Mouse (Mus musculus) CH12.LX (cell line): Measurements from ENCODE around the gene Gfod2. TPM values are rescaled to one million over a fixed set of nuclear protein-coding genes. Genes with fewer than 3 reads are reported as not detected.

ENCODE experiments used
- DNase-seq: peaks from one replicate; pipeline ENCODE4 v3.0.0-alpha.2; 2013; ENCODE audit errors: extremely low read depth
- H3K27ac ChIP-seq: 2 replicates; pipeline ENCODE4 v1.5.1; 2012; ENCODE audit warnings: low read depth, mild to moderate bottlenecking, control low read depth, moderate library complexity; ENCODE audit not compliant: insufficient read depth
- H3K27me3 ChIP-seq: replicated peaks from 2 replicates; pipeline ENCODE3; 2012; ENCODE audit warnings: inconsistent platforms
- H3K36me3 ChIP-seq, 2 experiments: replicated peaks in 1 of 2; 2 replicates each; pipeline versions ENCODE3 to v1.6.1; 2012; ENCODE audit warnings: inconsistent platforms in 1 of 2, low read length in 1 of 2, mild to moderate bottlenecking in 1 of 2, mixed read lengths in 1 of 2, moderate library complexity in 1 of 2; ENCODE audit not compliant: control insufficient read depth in 1 of 2, insufficient read depth in 1 of 2
- H3K4me1 ChIP-seq, 2 experiments: 2 replicates each; pipeline ENCODE4 v1.6.1; 2012; ENCODE audit warnings: inconsistent platforms in 1 of 2, moderate library complexity in 1 of 2; ENCODE audit not compliant: insufficient read depth in 2 of 2, control insufficient read depth in 1 of 2
- H3K4me2 ChIP-seq: 2 replicates; pipeline ENCODE4 v1.6.1; 2012; ENCODE audit warnings: low read depth, mild to moderate bottlenecking, control low read depth; ENCODE audit not compliant: poor library complexity, insufficient read depth, severe bottlenecking
- H3K4me3 ChIP-seq, 3 experiments: fragments of 150-350 bp in 1 of 3; sonication (generic) in 1 of 3; replicated peaks in 1 of 3; 2 replicates each; pipeline versions ENCODE3 to v1.5.1; 2011 to 2012; ENCODE audit warnings: low read depth in 2 of 3, low read length in 2 of 3, mild to moderate bottlenecking in 2 of 3, moderate library complexity in 2 of 3, control low read depth in 1 of 3, improper control_type of control experiment in 1 of 3, inconsistent platforms in 1 of 3, mixed read lengths in 1 of 3; ENCODE audit not compliant: poor library complexity in 1 of 3
- H3K79me2 ChIP-seq: replicated peaks from 2 replicates; pipeline ENCODE4 v1.6.1; 2012; ENCODE audit warnings: mild to moderate bottlenecking, moderate library complexity; ENCODE audit not compliant: control insufficient read depth, poor library complexity, insufficient read depth, severe bottlenecking; ENCODE audit errors: extremely low read depth
- H3K9ac ChIP-seq: 2 replicates; pipeline ENCODE4 v1.6.1; 2012; ENCODE audit warnings: low read depth, mild to moderate bottlenecking, control low read depth, moderate library complexity; ENCODE audit not compliant: insufficient read depth
- H3K9me3 ChIP-seq: replicated peaks from 2 replicates; pipeline ENCODE3; 2012; ENCODE audit warnings: low read length, inconsistent platforms, mixed read lengths
- EP300 ChIP-seq: IDR thresholded peaks from 2 replicates; pipeline ENCODE4 v1.6.1; 2011; ENCODE audit warnings: low read length, improper control_type of control experiment
- ETS1 ChIP-seq: conservative IDR thresholded peaks from 2 replicates; pipeline ENCODE4 v1.6.1; 2012; ENCODE audit warnings: low read depth, mild to moderate bottlenecking, inconsistent platforms, low read length, improper control_type of control experiment, moderate library complexity
- GABPA ChIP-seq: IDR thresholded peaks from 2 replicates; pipeline ENCODE4 v1.6.1; 2012; ENCODE audit warnings: low read depth, low read length, improper control_type of control experiment, inconsistent platforms; ENCODE audit not compliant: insufficient replicate concordance
- HCFC1 ChIP-seq: IDR thresholded peaks from 2 replicates; pipeline ENCODE4 v1.6.1; 2012; ENCODE audit warnings: low read depth, mild to moderate bottlenecking, inconsistent platforms, low read length, improper control_type of control experiment
- IRF4 ChIP-seq: IDR thresholded peaks from 2 replicates; pipeline ENCODE4 v1.6.1; 2014; ENCODE audit warnings: low read depth, mild to moderate bottlenecking, inconsistent platforms, low read length, improper control_type of control experiment
- KAT2A ChIP-seq: IDR thresholded peaks from 2 replicates; pipeline ENCODE4 v1.6.1; 2012; ENCODE audit warnings: low read length, improper control_type of control experiment, inconsistent platforms; ENCODE audit not compliant: insufficient replicate concordance
- MYC ChIP-seq: IDR thresholded peaks from 2 replicates; pipeline ENCODE4 v1.6.1; 2011; ENCODE audit warnings: low read depth, mild to moderate bottlenecking, improper control_type of control experiment, low read length
- NELFE ChIP-seq: IDR thresholded peaks from 2 replicates; pipeline ENCODE4 v1.6.1; 2011; ENCODE audit warnings: low read depth, low read length, improper control_type of control experiment
- RAD21 ChIP-seq: IDR thresholded peaks from 2 replicates; pipeline ENCODE4 v1.6.1; 2011; ENCODE audit warnings: low read depth, mild to moderate bottlenecking, low read length, improper control_type of control experiment, moderate library complexity
- SIN3A ChIP-seq: IDR thresholded peaks from 2 replicates; pipeline ENCODE4 v1.6.1; 2012; ENCODE audit warnings: low read length, improper control_type of control experiment, inconsistent platforms
- SMC3 ChIP-seq: IDR thresholded peaks from 2 replicates; pipeline ENCODE4 v1.6.1; 2011; ENCODE audit warnings: low read depth, low read length, improper control_type of control experiment
- TBP ChIP-seq: conservative IDR thresholded peaks from 2 replicates; pipeline ENCODE4 v1.6.1; 2011; ENCODE audit warnings: low read depth, low read length, improper control_type of control experiment
- TCF12 ChIP-seq: IDR thresholded peaks from 2 replicates; pipeline ENCODE4 v1.6.1; 2014; ENCODE audit warnings: low read depth, mild to moderate bottlenecking, inconsistent platforms, low read length, improper control_type of control experiment
- UBTF ChIP-seq: IDR thresholded peaks from 2 replicates; pipeline ENCODE4 v1.6.1; 2012; ENCODE audit warnings: low read depth, mild to moderate bottlenecking, inconsistent platforms, low read length, improper control_type of control experiment, moderate library complexity
- USF1 ChIP-seq: IDR thresholded peaks from 2 replicates; pipeline ENCODE4 v1.6.1; 2014; ENCODE audit warnings: low read depth, mild to moderate bottlenecking, inconsistent platforms, low read length, improper control_type of control experiment
- USF2 ChIP-seq: conservative IDR thresholded peaks from 2 replicates; pipeline ENCODE4 v1.6.1; 2011; ENCODE audit warnings: low read depth, low read length, improper control_type of control experiment
- ZC3H11A ChIP-seq: IDR thresholded peaks from 2 replicates; pipeline ENCODE4 v1.6.1; 2012; ENCODE audit warnings: low read depth, mild to moderate bottlenecking, inconsistent platforms, low read length, improper control_type of control experiment
- ZKSCAN1 ChIP-seq: IDR thresholded peaks from 2 replicates; pipeline ENCODE4 v1.6.1; 2012; ENCODE audit warnings: low read depth, inconsistent platforms, low read length, improper control_type of control experiment, borderline replicate concordance
- ZNF384 ChIP-seq: IDR thresholded peaks from 2 replicates; pipeline ENCODE4 v1.6.1; 2012; ENCODE audit warnings: low read depth, low read length, improper control_type of control experiment, inconsistent platforms
- dilution Hi-C: fragments of 300-500 bp; cut with MboI; formaldehyde crosslinking; loops from 2 replicates; pipeline ENCODE4 v1.14.3; 2020; ENCODE audit warnings: low sequenced_read_pairs; ENCODE audit not compliant: extremely low pct_unique_long_range_greater_than_20kb, extremely low pct_ligation_motif_present
- in situ Hi-C: fragments of 300-500 bp; cut with MboI; formaldehyde crosslinking; loops from 3 replicates; pipeline ENCODE4 v1.14.3; 2019; ENCODE audit warnings: low sequenced_read_pairs, low pct_ligation_motif_present, low pct_unique_long_range_greater_than_20kb, mixed read lengths
- polyA plus RNA-seq: library from polyadenylated mRNA; unstranded; fragments of >175 nt; gene quantifications from 2 replicates; pipeline ENCODE4 v1.2.1, GENCODE M21; 2012; ENCODE audit warnings: low read depth; ENCODE audit not compliant: insufficient read length
- total RNA-seq, 2 experiments: library from RNA; depleted of rRNA; stranded (reverse); fragments of 300-350 nt in 1 of 2; fragments of >200 nt in 1 of 2; gene quantifications; 2 replicates each; pipeline ENCODE4 v1.2.3; 2012 to 2014

The Gfod2 gene
- total and polyA plus RNA-seq, 3 experiments: 1.7 to 3.1 (median 3.1) TPM

DNA sequence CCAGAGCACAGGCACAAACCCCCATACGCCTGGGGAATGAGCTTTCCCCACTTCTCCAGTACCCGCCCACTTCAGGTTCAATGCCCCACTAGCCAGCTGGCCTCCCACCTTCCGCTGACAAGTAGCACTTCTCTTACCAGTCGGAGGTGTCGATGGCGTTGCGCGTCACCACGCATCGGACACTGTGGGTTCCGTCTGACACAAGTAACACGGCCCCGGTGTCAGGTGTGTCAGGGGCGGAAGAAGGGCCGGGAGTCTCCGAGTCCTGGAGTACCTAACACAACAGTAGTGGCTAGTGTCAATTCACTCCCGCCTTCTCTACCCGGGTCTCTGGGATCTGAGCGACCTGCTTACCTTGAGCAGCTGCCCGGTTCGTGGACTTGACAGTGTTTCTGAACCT lies 57.9 kb downstream of the Gfod2 start:
- no peaks in the 10 kb centered on the region for H3K79me2 ChIP-seq
- dilution Hi-C loops (no loop called here), in situ Hi-C loops (loop anchor here (5.0 to 25.0 kb wide), 2 partner anchors 103 to 337 kb away; no protein-coding TSS in a partner anchor)
- H3K4me3 ChIP-seq: peak overlapping the region; percentile 77 to 90 (median 85)
- H3K9me3 ChIP-seq: no peaks in the 10 kb centered on the region
- peaks cover 6 to 29% of the 10 kb centered on the region in 2 experiments; a peak in 3 of 4 replicates for H3K4me1 ChIP-seq
- no peaks in the 10 kb centered on the region for H3K27me3 ChIP-seq
- peak overlapping the region; percentile 90 for H3K27ac ChIP-seq
- peak; percentile 76 for DNase-seq
- TF ChIP-seq ZNF384 (no peak), MYC (no peak), SIN3A (peak; percentile 85), HCFC1 (0 out of 2 replicates have a peak, but pooled peaks have one; percentile 1), USF1 (no peak), TCF12 (no peak), SMC3 (no peak)
- H3K4me2 ChIP-seq: peak overlapping the region; percentile 85
- peak overlapping the region; percentile 97 for H3K9ac ChIP-seq
- H3K36me3 ChIP-seq: peaks cover 55 to 76% of the 10 kb centered on the region in 2 experiments

DNA sequence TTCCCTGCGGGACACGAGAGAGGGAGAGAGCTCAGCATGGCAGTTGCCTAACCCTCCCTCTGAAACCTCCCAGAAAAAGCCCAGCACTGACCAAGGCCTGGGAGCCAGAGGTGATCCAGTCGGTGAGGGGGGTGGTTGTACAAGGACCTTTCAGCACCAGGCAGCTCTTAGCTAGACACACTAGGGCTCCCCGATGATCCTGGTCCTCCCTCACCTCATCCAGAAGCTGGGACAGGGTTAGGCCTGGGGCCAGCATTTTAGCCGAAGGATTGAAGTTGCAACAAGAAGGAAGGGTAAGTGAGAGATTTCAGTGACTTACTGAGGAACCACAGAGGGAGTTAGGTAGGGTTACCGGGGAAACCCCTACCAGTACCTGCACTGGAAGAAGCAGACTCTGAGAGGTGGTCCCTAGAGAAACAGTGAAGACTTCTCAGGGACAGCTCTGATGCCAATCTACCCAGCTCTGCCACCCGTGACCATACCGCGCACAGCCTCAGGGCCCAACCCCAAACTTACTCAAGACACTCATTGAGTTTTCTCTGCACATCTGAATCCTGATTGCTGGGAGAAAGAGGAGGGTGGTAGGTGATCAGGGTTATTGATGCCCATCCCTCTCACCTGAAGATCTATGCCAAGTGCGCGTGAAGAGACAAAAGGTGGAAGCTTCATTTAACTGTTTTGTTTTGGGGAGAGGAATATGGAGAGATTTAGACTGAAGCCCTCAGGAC lies 58.8 kb downstream of the Gfod2 start:
- Histone ChIP-seq H3K27me3 (no peaks in the 10 kb centered on the region), H3K27ac (no peak overlapping the region), H3K4me2 (peak overlapping the region; percentile 85), H3K4me3 (peak overlapping the region; percentile 77 to 90 (median 85)), H3K4me1 (peaks cover 6 to 23% of the 10 kb centered on the region in 2 experiments; a peak in 3 of 4 replicates), H3K9me3 (no peaks in the 10 kb centered on the region), H3K36me3 (peaks cover 64 to 80% of the 10 kb centered on the region in 2 experiments), H3K9ac (peak overlapping the region; percentile 97; the same call in 1 of the 2 replicates), H3K79me2 (no peaks in the 10 kb centered on the region)
- TF ChIP-seq ETS1: no peak
- TF ChIP-seq USF2: no peak
- no peak for TF ChIP-seq IRF4
- no peak for TF ChIP-seq GABPA
- no peak for TF ChIP-seq EP300
- TF ChIP-seq MYC: no peak
- TF ChIP-seq HCFC1: no peak
- no peak for TF ChIP-seq RAD21
- TF ChIP-seq TBP: no peak
- TF ChIP-seq KAT2A: no peak
- no peak for TF ChIP-seq ZKSCAN1
- TF ChIP-seq NELFE: no peak
- TF ChIP-seq ZC3H11A: no peak
- no peak for TF ChIP-seq UBTF
- dilution Hi-C loops (no loop called here), in situ Hi-C loops (loop anchor here (5.0 to 25.0 kb wide), 2 partner anchors 102 to 338 kb away; no protein-coding TSS in a partner anchor)
- no peak for DNase-seq
